Mouse (Mus musculus): Measurements from ENCODE around the gene Trmt2b. TPM values are rescaled to one million over a fixed set of nuclear protein-coding genes. Genes with fewer than 3 reads are reported as not detected.
"Not testable (repeated sequence)": the region's sequence is repeated elsewhere in the genome, so short reads cannot be mapped to it uniquely, and the experiment has no call there.

The Trmt2b gene
- polyA plus RNA-seq, 1 experiment from 2014 or later = 10.5 TPM

DNA sequence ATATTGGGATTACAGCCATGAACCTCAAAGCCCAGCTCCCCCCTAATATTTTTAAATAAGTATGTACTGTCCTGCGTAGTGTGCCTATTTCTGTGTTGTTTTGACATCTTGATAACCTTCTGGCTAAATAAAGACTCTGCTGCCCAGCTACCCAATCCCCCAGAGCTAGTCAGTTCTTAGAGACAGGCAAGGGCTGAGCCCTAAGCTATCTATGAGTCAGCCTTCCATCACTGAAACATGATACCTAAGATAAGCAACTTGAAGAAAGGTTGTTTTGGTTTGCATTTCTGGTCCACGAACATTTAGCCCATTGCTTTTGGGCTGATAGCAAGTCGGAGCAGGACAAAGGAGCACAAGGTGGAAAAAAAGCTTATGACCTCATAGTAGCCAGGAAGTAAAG lies 56.2 kb downstream of the Trmt2b start:
- Histone ChIP-seq H3K4me1 (replicated peaks) (no peaks in the 10 kb centered on the region), H3K36me3 (no peaks in the 10 kb centered on the region), H3K27me3 (peaks cover 10% of the 10 kb centered on the region), H3K9ac (replicated peaks) (no peak overlapping the region), H3K4me2 (no peak overlapping the region), H3K27ac (no peak overlapping the region), H3K9me3 (no peaks in the 10 kb centered on the region), H3K4me3 (replicated peaks) (no peak overlapping the region)
- WGBS = 75% methylated on average over 3 of the region's 3 CpGs
- no peak for ATAC-seq (ENCODE audit: insufficient number of reproducible peaks, insufficient read depth, low FRiP score, low TSS enrichment, low read depth)

DNA sequence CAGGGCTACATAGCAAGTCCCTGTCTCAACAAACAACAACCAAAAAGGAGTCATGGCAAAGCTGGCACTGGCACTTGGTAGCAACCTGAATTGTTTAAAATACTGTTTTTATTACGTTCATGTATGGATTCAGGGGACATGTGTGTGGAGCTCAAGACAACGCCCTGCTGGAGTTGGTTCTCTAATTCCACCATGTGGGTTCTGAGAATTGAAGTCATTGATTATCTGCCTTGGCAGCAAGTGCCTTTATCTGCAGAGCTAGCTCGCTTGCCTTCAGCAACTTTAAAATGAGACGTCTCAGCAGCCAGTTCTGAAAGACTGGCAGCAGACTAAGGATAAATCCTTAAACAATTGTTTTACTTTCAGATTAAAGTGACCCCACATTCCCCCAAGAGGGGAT lies 58.6 kb downstream of the Trmt2b start:
- Histone ChIP-seq H3K27ac (no peak overlapping the region), H3K4me3 (replicated peaks) (no peak overlapping the region), H3K9me3 (no peaks in the 10 kb centered on the region), H3K4me2 (no peak overlapping the region), H3K36me3 (no peaks in the 10 kb centered on the region), H3K9ac (replicated peaks) (no peak overlapping the region), H3K4me1 (replicated peaks) (no peaks in the 10 kb centered on the region), H3K27me3 (peaks cover 10% of the 10 kb centered on the region)
- 78% methylated on average over 4 of the region's 4 CpGs for WGBS
- ATAC-seq (ENCODE audit: insufficient number of reproducible peaks, insufficient read depth, low FRiP score, low TSS enrichment, low read depth) = no peak

DNA sequence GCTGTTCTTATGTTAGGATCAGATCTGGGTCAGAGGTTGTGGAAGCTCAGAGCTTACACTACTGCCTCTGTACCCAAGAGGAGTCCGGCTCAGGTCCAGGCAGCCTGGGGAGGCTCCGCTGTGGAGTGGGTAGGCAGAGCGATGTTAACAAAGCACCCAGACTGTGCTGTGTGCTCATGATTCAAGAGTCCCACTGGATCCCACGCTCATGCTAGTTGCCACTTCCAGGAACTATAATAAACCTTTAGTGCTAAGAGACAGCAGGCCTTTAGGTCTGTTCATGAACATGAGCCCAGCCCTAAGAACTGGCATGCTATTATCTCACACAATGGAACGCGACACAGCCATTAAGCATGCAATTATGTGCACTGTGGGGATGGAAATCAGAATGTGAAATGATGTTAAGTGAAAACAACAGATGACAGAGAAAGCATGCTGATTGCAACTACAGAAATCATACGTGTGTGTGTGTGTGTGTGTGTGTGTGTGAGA lies 65.6 kb downstream of the Trmt2b start:
- Histone ChIP-seq H3K9me3 (no peaks in the 10 kb centered on the region), H3K36me3 (no peaks in the 10 kb centered on the region), H3K4me3 (replicated peaks) (no peak overlapping the region), H3K4me2 (no peak overlapping the region), H3K27me3 (0 out of 2 replicates have a peak, but pooled peaks cover 6% of the 10 kb centered on the region), H3K9ac (replicated peaks) (no peak overlapping the region), H3K27ac (no peak overlapping the region), H3K4me1 (replicated peaks) (no peaks in the 10 kb centered on the region)
- WGBS = 90% methylated on average over 7 of the region's 7 CpGs
- ATAC-seq (ENCODE audit: insufficient number of reproducible peaks, insufficient read depth, low FRiP score, low TSS enrichment, low read depth) = no peak

DNA sequence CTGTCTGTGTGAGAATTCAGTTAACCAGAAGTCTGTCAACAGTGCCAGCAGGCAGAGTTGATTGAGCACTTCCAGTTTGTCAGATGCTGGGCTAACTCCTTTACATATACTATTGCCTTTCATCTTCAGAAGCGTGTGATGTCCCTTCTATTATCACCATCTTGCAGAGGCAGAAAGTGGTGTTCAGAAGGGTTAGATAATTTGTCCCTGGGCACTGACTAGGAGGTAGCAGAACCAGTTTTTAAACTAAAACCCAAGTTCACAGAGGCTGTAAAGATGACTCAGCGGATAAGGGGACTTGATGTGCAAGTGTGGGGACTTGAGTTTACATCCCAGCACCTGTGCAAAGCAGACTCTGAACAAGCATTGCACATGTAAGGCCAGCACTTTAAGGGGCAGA lies 68.3 kb downstream of the Trmt2b start:
- Histone ChIP-seq H3K4me1 (replicated peaks) (no peaks in the 10 kb centered on the region), H3K9ac (replicated peaks) (no peak overlapping the region), H3K27me3 (0 out of 2 replicates have a peak, but pooled peaks cover 6% of the 10 kb centered on the region), H3K4me2 (no peak overlapping the region), H3K27ac (no peak overlapping the region), H3K36me3 (no peaks in the 10 kb centered on the region), H3K4me3 (replicated peaks) (no peak overlapping the region), H3K9me3 (no peaks in the 10 kb centered on the region)
- WGBS = 80% methylated on average over 2 of the region's 2 CpGs
- ATAC-seq (ENCODE audit: insufficient number of reproducible peaks, insufficient read depth, low FRiP score, low TSS enrichment, low read depth) = no peak

DNA sequence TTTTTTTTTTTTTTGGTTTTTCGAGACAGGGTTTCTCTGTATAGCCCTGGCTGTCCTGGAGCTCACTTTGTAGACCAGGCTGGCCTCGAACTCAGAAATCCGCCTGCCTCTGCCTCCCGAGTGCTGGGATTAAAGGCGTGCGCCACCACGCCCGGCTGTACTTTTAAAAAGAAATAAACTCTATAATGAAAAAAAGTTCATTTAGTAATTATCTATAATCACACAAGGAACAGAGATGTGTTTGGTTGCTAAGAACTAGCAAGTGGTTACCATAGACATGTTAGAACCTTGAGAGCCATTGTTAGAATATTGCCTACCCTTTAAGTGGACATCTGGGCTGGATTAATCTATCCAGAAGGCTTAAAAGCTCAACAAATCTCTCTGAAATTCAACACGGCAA lies 89.6 kb downstream of the Trmt2b start, which contains the start of gene Arl13a:
Gene Arl13a (plus strand): TSS at position 301 of the 400 bp plus-strand sequence.
- H3K36me3 ChIP-seq; H3K27ac ChIP-seq; ATAC-seq (ENCODE audit: insufficient number of reproducible peaks, insufficient read depth, low FRiP score, low TSS enrichment, low read depth); H3K9ac ChIP-seq (replicated peaks); H3K4me2 ChIP-seq; H3K4me1 ChIP-seq (replicated peaks); H3K4me3 ChIP-seq (replicated peaks); H3K9me3 ChIP-seq: not testable (repeated sequence)
- peaks cover 11% of the 10 kb centered on the region; the same call in 1 of the 2 replicates for H3K27me3 ChIP-seq
- 86% methylated on average over 8 of the region's 9 CpGs for WGBS

DNA sequence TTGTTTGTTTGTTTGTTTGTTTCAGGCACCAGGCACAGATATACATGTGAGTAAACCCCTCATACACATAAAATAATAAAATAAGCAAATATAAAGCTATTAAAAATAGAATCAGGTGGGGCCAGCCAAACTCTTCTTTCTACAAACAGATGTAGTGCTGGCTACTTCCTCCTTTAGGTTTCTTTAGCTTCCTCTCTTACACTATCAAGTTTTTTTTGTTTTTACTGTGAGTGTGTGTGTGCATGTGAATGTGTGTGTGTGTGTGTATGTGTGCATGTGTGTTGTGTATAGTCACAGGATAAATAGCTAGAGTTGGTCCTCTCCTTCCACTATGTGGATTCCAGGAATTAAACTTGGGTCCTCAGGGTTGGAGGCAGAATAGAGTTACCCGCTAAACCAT lies 102.1 kb downstream of the Trmt2b start:
- WGBS = 82% methylated on average over 1 of the region's 1 CpGs
- no peak overlapping the region for H3K4me2 ChIP-seq

More for the DNA sequence above, 102.1 kb downstream of the Trmt2b start:
- H3K27ac ChIP-seq = no peak overlapping the region
- no peaks in the 10 kb centered on the region for H3K9me3 ChIP-seq
- H3K27me3 ChIP-seq = no peaks in the 10 kb centered on the region
- H3K36me3 ChIP-seq = no peaks in the 10 kb centered on the region
- no peak overlapping the region for H3K9ac ChIP-seq (replicated peaks)
- no peaks in the 10 kb centered on the region for H3K4me1 ChIP-seq (replicated peaks)
- no peak for ATAC-seq (ENCODE audit: insufficient number of reproducible peaks, insufficient read depth, low FRiP score, low TSS enrichment, low read depth)
- H3K4me3 ChIP-seq (replicated peaks) = no peak overlapping the region

Other genes with a start within 250 kb of the Trmt2b start
- 51.8 and 54.3 TPM in 2 replicates for gene Cstf2, start 217.8 kb downstream of the Trmt2b start, polyA plus RNA-seq (2016; fragmentation: Nextera tagmentation; extraction: Ambion mirVana)
- gene Xkrx, start 114.9 kb downstream of the Trmt2b start, polyA plus RNA-seq (2016; fragmentation: Nextera tagmentation; extraction: Ambion mirVana) = 0.09 and 0.11 TPM in 2 replicates
- gene Arl13a, start 89.5 kb downstream of the Trmt2b start, polyA plus RNA-seq (2016; fragmentation: Nextera tagmentation; extraction: Ambion mirVana) = not detected in 2 replicates
- not detected in 2 replicates for gene Nox1, start 55.0 kb downstream of the Trmt2b start, polyA plus RNA-seq (2016; fragmentation: Nextera tagmentation; extraction: Ambion mirVana)
- gene Tmem35a, start 18.2 kb upstream of the Trmt2b start, polyA plus RNA-seq (2016; fragmentation: Nextera tagmentation; extraction: Ambion mirVana) = 10.6 and 10.8 TPM in 2 replicates
- 29.7 and 33.5 TPM in 2 replicates for gene Cenpi, start 31.1 kb upstream of the Trmt2b start, polyA plus RNA-seq (2016; fragmentation: Nextera tagmentation; extraction: Ambion mirVana)
- 3.3 and 4.0 TPM in 2 replicates for gene Drp2, start 127.6 kb upstream of the Trmt2b start, polyA plus RNA-seq (2016; fragmentation: Nextera tagmentation; extraction: Ambion mirVana)
- gene Taf7l, start 199.5 kb upstream of the Trmt2b start, polyA plus RNA-seq (2016; fragmentation: Nextera tagmentation; extraction: Ambion mirVana) = 0.26 and 0.42 TPM in 2 replicates